ENCODE assay signal across 14 mouse cellular contexts in the genomic region with DNA sequence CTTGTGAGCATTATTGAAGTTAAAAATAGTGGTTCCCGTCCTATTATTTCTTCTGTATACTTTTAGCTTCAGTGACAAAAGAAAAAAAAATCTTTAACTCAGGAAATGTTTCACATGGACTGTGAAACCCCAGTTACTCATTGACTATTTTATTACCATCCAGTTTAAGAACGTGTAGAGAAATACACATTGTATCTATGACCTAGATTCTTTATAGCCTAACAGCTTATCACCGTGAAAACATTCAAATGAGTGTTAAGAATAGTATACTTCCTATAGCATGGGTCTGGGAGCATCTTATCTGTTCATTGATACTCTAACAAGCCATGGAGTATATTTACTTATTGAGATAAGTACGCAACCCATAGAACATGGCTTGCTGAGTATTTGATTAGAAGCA. TPM values are rescaled to one million over a fixed set of nuclear protein-coding genes. Genes with fewer than 3 reads are reported as not detected.
"Had no signal": no experiment of that assay in that cellular context is flagged by ENCODE, and none has a peak within 500 bp of the region (broad histone marks: within the 10 kb centered on the region; RNA-seq: fewer than 3 reads in every experiment).

No protein-coding gene starts in this region.

- H3K4me1 ChIP-seq: liver, embryonic 15.5 days; midbrain, embryonic 10.5 days; neural tube, embryonic 12.5 days had no signal

- H3K36me3 ChIP-seq: limb, embryonic 10.5 days; liver, embryonic 15.5 days; midbrain, embryonic 10.5 days; neural tube, embryonic 12.5 days had no signal

- ATAC-seq: hindbrain, postnatal 0 days; lung, postnatal 0 days had no signal

- H3K9ac ChIP-seq: liver, embryonic 15.5 days; neural tube, embryonic 12.5 days had no signal

- H3K9me3 ChIP-seq: limb, embryonic 10.5 days; liver, embryonic 15.5 days; midbrain, embryonic 10.5 days; neural tube, embryonic 12.5 days had no signal

- H3K4me2 ChIP-seq: liver, embryonic 11.5 days; liver, embryonic 15.5 days; neural tube, embryonic 12.5 days had no signal

- H3K4me3 ChIP-seq: left cerebral cortex, adult 2 months; limb, embryonic 10.5 days; liver, embryonic 15.5 days; midbrain, embryonic 10.5 days; neural tube, embryonic 12.5 days had no signal

- H3K27ac ChIP-seq: hindbrain, postnatal 0 days; left cerebral cortex, adult 2 months; limb, embryonic 10.5 days; liver, embryonic 15.5 days; midbrain, embryonic 10.5 days; neural tube, embryonic 12.5 days had no signal

- H3K27me3 ChIP-seq: liver, embryonic 15.5 days; neural tube, embryonic 12.5 days had no signal

- DNase-seq: kidney, adult 11 months; lung, adult 2 months; lung, postnatal 4 days; midbrain, embryonic 14.5 days had no signal

RNA-seq across cellular contexts. Expression of a gene that starts 13.3 kb away (rescaled TPM):
- total RNA-seq: hindbrain, postnatal 0 days; left cerebral cortex, adult 2 months; neutrophil, adult 5-6 weeks had no signal
- polyA plus RNA-seq: midbrain, embryonic 10.5 days had no signal

RNA-seq across cellular contexts. Expression of a gene that starts 52.0 kb away (rescaled TPM):
- total RNA-seq: hindbrain, postnatal 0 days had no signal
- polyA plus RNA-seq: limb, embryonic 10.5 days; midbrain, embryonic 10.5 days; midbrain, embryonic 14.5 days; stomach, embryonic 14.5 days had no signal
